Mouse (Mus musculus) ovary, postnatal 10 days (tissue): ENCODE data around the gene Stxbp4.

ENCODE experiments used
- DNase-seq: peaks from one replicate; pipeline ENCODE4 v3.0.0; 2022; ENCODE audit warnings: low spot score

Stxbp4 gene

DNA sequence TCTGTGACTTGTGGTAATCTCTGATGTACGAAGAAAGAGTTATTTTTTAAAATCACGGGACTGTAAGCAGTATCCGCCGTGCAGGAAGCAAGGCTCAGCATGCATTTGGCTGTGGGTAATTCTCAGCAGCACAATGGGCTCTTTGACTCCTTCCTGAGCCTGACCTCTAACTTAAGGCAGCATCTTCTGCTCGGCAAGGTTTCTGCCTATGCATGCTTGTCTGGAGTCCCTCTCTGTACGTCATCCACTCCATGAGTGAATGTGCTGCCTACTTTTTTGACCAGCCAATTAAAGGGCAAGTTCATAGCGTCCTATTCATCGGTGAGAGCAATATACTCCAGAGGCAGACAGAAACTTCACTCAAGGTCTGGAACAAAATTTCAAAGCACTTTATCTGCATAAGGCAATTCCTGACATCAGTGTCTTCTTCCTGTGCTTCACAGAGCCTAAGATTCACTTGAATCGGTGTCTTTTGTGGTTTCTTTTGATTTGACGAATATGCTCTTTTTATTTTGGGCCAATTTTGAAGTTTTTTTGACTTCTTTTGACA lies 173.8 kb downstream of the Stxbp4 start:
- no peak for DNase-seq

GRCm38 (mm10) chr11:90460458-90460857 lies 177.4 kb downstream of the Stxbp4 start:
- no peak for DNase-seq

GRCm38 (mm10) chr11:90452134-90452533 lies 185.8 kb downstream of the Stxbp4 start:
- DNase-seq = no peak

DNA sequence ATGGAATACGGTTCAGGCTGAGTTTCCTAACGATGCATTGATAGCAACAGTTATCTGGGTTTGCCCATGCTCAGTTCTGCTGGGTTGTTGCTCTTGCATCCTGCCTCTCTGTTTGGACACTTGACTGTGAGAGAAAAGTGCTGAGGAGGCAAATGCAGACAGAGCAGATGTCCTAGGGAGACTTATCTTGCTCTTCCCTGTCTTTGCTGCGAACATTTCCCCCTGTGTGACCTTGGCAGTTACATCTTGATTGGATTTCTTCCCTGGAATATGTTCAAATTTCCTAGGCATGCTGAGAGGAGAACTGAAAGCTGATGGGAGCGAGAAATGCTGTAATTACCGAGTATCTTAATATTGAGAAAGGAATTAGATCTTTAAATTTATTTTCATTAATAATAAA lies 186.4 kb downstream of the Stxbp4 start:
- no peak for DNase-seq

DNA sequence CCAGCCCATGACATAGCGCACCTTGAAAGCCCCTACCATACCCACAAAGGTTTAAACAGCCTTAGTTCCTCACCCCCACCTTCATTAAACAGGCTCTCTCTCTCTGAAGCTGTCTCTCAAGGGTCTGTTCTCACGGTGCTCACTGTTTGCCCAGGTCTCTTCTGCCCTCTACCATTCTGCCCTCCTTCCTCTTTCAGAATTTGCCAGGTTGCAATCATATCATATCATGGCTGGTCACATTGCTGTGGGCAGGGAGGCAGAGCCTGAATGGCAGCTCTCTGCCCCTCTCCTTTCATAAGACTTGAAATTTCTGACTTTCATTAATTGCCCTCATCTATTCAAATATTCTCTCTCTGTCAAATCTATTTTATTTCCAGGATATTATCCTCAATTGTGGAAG lies 195.4 kb downstream of the Stxbp4 start:
- DNase-seq = no peak

DNA sequence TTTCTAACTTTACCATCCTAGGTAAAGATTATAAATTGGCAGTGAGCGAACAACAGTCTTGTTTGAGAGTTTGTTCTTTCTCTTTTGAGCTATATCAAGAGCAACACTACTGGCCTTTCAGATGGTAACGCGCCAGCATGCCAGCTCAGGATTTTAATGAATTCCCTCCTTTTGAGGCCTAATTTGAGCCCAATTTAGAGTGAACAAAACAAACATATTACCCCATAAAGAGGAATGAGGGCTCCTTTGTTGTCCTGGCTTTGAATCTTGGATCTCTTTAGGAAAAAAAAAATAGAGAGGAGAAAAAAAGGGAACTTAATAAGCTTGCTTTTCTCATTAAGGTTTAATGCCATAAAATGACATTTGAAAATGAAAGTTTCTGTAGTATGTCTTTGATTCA lies 197.0 kb downstream of the Stxbp4 start:
- DNase-seq = no peak

GRCm38 (mm10) chr11:90438768-90439167 lies 199.1 kb downstream of the Stxbp4 start:
- DNase-seq = no peak
